Mouse (Mus musculus): ENCODE data around the gene Lztr1. TPM values are rescaled to one million over a fixed set of nuclear protein-coding genes. Genes with fewer than 3 reads are reported as not detected.
"Not testable (repeated sequence)": the region's sequence is repeated elsewhere in the genome, so short reads cannot be mapped to it uniquely, and the experiment has no call there.

Lztr1 gene
- total RNA-seq, 2 experiments from 2014 or later = 60.1 to 70.9 TPM

- DNase-seq = no peak
Measured at GRCm38 (mm10) chr16:17507018-17507552, 1.4 kb upstream of the Lztr1 start.

- not testable (repeated sequence) for DNase-seq
Measured at GRCm38 (mm10) chr16:17508031-17508430, 457 bp upstream of the Lztr1 start.

- DNase-seq = no peak
Measured at GRCm38 (mm10) chr16:17509240-17509597, 731 bp downstream of the Lztr1 start.

- no peak for DNase-seq
Measured at GRCm38 (mm10) chr16:17510143-17510542, 1.7 kb downstream of the Lztr1 start.

- no peak for DNase-seq
Measured at GRCm38 (mm10) chr16:17510686-17511085, 2.2 kb downstream of the Lztr1 start.

GRCm38 (mm10) chr16:17511431-17511830, 2.9 kb downstream of the Lztr1 start:
- DNase-seq = no peak

- DNase-seq = no peak
Measured at GRCm38 (mm10) chr16:17518910-17519309, 10.4 kb downstream of the Lztr1 start.

GRCm38 (mm10) chr16:17524156-17524555, 15.7 kb downstream of the Lztr1 start:
- no peak for DNase-seq

- DNase-seq = no peak
Measured at GRCm38 (mm10) chr16:17525524-17525923, 17.0 kb downstream of the Lztr1 start.

- no peak for DNase-seq
Measured at GRCm38 (mm10) chr16:17526223-17526622, 17.7 kb downstream of the Lztr1 start.

GRCm38 (mm10) chr16:17527606-17528005, 19.1 kb downstream of the Lztr1 start:
- no peak for DNase-seq

GRCm38 (mm10) chr16:17528276-17528675, 19.8 kb downstream of the Lztr1 start:
- no peak for DNase-seq

GRCm38 (mm10) chr16:17529981-17530586, 21.6 kb downstream of the Lztr1 start:
- peak; percentile 38 for DNase-seq

GRCm38 (mm10) chr16:17530640-17531288, 22.3 kb downstream of the Lztr1 start, which contains the start of gene Thap7:
TSS of gene Thap7 (minus strand) at chr16:17531136.
- peak; percentile 97 for DNase-seq

- peak; percentile 34 for DNase-seq
Measured at GRCm38 (mm10) chr16:17532271-17532670, 23.8 kb downstream of the Lztr1 start.

- no peak for DNase-seq
Measured at GRCm38 (mm10) chr16:17532676-17533329, 24.3 kb downstream of the Lztr1 start.

- DNase-seq = no peak
Measured at GRCm38 (mm10) chr16:17536584-17536983, 28.1 kb downstream of the Lztr1 start.

GRCm38 (mm10) chr16:17542632-17543031, 34.1 kb downstream of the Lztr1 start:
- no peak for DNase-seq

- DNase-seq = no peak
Measured at GRCm38 (mm10) chr16:17552837-17553236, 44.3 kb downstream of the Lztr1 start.

GRCm38 (mm10) chr16:17553910-17554685, 45.6 kb downstream of the Lztr1 start:
- DNase-seq = peak; percentile 30

GRCm38 (mm10) chr16:17554702-17555101, 46.2 kb downstream of the Lztr1 start:
- not testable (repeated sequence) for DNase-seq

GRCm38 (mm10) chr16:17556180-17556579, 47.7 kb downstream of the Lztr1 start:
- DNase-seq = no peak
